Mouse (Mus musculus): Measurements from ENCODE around the gene Mrpl47.
"Not testable (repeated sequence)": the region's sequence is repeated elsewhere in the genome, so short reads cannot be mapped to it uniquely, and the experiment has no call there.

The Mrpl47 gene

DNA sequence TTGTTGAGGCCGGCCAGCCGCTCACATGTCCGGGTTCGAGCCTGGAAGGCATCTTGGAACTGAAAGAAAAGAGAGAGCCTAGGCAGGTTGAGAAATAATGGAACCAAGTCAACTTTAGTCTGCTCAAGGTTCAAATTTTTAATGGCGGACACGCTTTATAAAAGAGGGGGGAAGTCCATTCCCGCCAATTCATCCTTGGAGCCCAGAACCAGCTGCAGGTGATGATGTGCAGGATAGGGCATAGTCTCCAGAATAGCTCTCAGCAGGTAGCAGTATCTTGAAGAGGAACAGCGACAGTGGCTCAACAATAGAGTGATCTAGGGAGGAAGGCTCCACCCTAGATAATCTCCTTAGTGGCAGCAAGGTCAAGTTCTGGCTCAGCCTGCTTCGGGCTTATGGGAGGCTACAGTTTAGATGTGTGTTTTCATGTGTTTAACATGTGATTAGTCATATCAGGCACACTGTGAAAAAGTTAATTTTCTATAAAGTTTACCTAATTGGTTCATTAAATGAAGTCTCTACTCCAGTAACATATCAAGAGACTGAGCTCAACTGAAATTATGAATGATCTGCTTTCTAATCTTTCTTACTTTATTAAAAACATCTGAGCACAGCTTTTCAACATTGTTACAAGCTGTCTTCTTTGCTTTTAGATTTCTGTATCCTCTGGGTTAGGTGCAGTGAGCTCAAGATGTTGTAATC lies 31.6 kb downstream of the Mrpl47 start, which contains the start of gene Actl6a:
Gene Actl6a (plus strand): TSS at position 652 of the 702 bp plus-strand sequence.
- not testable (repeated sequence) for DNase-seq

GRCm38 (mm10) chr3:32704632-32705031 lies 32.8 kb downstream of the Mrpl47 start:
- not testable (repeated sequence) for DNase-seq

DNA sequence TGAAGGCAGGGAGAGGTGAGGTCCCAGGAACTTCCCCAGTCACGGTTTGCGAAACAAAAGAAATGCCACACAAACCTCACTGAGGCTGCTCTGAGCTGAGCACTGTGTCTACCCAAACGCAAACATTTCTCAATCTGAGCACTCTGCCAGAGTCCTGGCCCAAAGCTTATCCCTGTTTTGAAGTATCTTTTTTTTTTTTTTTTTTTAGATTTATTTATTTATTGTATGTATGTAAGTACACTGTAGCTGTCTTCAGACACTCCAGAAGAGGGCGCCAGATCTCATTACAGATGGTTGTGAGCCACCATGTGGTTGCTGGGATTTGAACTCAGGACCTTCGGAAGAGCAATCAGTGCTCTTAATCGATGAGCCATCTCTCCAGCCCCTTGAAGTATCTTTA lies 33.4 kb downstream of the Mrpl47 start:
- not testable (repeated sequence) for DNase-seq

DNA sequence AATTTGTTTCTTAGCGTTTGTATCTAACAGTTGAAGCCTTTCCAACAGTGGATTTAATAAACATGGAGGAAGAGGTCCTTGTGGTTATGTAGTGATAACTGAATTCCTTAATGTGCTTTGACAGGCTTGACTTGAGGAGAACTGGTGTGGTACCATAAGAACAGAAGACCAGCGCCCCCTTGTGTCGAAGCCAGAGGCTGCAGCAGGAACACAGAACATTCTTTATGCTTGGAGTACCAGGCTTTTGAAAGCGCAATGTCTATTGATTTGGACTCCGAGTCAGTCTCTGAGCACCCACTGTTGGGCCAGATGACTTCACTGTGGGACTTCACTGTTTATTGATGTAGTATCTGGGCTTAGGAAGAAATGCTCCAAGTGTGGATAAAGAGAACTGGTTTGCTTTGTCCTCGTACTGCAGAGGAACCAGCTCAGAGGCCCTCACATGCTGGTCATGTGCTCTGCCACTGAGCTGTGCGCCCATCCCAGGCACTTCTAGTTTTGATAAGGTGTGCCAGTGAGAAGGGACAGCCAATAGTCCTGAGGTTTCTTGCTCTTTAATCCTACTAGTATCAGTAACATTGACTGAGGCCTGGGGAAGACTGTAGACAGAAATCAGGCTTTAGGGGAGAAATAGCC lies 39.1 kb downstream of the Mrpl47 start:
- DNase-seq, result peak; percentile 88

- DNase-seq, result no peak
Observed at GRCm38 (mm10) chr3:32695583-32695980, 41.8 kb downstream of the Mrpl47 start.

- DNase-seq, result no peak
Observed at GRCm38 (mm10) chr3:32694737-32695582, 42.4 kb downstream of the Mrpl47 start.

- DNase-seq, result no peak
Observed at GRCm38 (mm10) chr3:32694211-32694610, 43.2 kb downstream of the Mrpl47 start.

DNA sequence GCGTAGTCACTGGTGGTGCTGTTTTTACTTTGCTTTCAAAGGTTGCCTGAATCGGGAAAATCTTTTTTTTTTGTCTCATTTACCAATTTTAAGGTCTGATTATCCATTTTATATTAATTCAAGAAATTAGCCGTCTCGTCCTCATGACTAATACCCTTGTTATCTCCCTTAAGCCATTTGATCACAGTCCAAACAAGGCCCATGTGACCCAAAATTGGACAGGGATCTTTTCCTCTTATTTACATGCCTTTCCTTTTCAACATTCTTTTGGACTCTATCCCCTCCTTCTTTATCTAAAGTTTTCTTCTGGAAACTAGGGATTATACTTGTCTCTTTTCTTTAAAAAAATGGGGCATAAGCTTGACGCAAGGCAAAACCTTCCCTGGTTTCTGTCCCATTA lies 45.6 kb downstream of the Mrpl47 start:
- no peak for DNase-seq

DNA sequence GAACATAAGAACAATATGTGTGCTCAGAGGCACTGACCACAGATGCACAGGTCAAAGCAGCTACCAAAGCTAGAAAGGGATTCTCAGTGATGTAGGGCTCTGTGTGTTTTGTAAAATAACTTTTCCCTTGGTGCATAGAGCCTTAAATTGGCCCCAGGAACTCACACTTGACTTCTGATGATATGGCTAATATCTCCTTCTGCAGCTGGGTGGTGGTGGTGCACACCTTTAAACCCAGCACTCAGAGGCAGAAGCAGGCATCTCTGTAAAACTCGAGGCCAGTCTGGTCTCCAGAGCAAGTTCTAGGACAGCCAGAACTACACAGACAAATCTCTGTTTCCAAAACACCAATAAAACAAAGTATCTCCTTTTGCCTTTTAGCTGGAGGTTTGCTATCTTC lies 46.5 kb downstream of the Mrpl47 start:
- DNase-seq, result no peak

DNA sequence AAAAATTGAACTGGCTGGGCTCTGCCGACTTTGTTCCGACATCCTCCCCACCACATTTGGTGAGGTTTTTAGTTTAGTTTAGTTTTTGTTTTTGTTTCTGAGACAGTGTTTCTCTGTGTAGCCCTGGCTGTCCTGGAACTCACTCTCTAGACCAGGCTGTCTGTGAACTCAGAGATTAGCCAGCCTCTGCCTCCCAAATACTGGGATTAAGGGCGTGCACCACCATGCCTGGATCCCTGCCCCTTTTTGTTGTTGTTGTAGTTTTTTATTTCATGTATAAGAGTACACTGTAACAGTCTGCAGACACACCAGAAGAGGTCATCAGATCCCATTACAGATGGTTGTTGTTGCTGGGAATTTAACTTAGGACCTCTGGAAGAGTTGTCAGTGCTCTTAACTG lies 47.4 kb downstream of the Mrpl47 start:
- no peak for DNase-seq

DNA sequence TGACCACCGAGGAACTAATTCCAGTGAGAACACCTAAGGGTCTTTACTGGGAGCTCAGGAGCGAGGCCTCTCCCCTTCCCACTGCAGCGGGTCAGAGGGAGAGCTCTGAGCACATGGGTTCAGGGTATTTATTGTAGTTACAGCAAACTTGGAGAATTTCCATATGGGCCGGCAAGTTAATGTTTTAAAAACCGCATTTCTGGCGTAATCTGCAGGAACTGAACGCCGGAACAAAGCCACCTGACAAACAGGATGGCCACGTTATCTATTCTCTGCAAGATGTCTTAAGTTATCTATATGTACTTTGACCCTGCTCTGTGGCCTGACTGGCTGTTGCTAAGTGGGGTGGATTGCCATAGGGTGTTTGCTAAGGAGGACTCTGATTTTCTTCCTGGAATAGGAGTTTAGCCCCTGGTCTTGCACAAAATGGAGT lies 47.8 kb downstream of the Mrpl47 start:
- DNase-seq, result no peak

DNA sequence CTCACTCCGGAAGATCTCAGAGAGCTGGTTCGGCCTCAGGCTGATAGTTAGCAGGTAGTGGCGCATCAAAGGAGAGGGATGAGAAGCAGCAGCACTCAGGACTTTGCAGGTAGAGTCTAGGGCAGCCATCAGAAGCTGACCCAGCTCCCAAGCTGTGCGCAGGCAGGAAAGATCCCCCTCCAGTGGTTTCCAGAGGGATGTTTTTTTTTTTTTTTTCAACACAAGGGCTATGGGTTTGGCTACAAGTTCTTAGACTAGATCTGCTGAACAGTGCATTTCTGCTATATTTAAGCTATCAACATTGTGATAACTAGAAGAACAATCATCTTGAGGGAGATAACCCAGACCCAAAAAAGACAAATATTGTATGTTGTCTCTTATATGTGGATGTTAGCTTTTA lies 50.2 kb downstream of the Mrpl47 start:
- DNase-seq, result no peak

- no peak for DNase-seq
Observed at GRCm38 (mm10) chr3:32686537-32686936, 50.9 kb downstream of the Mrpl47 start.

- DNase-seq, result no peak
Observed at GRCm38 (mm10) chr3:32684631-32685030, 52.8 kb downstream of the Mrpl47 start.

- DNase-seq, result no peak
Observed at GRCm38 (mm10) chr3:32682910-32683531, 54.4 kb downstream of the Mrpl47 start.

GRCm38 (mm10) chr3:32676393-32676792 lies 61.0 kb downstream of the Mrpl47 start:
- DNase-seq, result no peak

All from thymus, postnatal 14 days (tissue).